Mouse (Mus musculus) CD4-positive, CD25-positive, alpha-beta regulatory T cell (primary cell): ENCODE data around the gene Cog7. TPM values are rescaled to one million over a fixed set of nuclear protein-coding genes. Genes with fewer than 3 reads are reported as not detected.

Experiments
- polyA plus RNA-seq: library from polyadenylated mRNA; unstranded; fragments of 100-300 nt; shearing (Covaris generic); gene quantifications from one replicate; pipeline ENCODE4 v1.2.1, GENCODE M21; 2017

Gene Cog7
- polyA plus RNA-seq: 15.7 TPM

GRCm38 (mm10) chr7:121981307-121981871, at the start of gene Cog7:
Cog7 (minus strand) TSS chr7:121981711.

DNA sequence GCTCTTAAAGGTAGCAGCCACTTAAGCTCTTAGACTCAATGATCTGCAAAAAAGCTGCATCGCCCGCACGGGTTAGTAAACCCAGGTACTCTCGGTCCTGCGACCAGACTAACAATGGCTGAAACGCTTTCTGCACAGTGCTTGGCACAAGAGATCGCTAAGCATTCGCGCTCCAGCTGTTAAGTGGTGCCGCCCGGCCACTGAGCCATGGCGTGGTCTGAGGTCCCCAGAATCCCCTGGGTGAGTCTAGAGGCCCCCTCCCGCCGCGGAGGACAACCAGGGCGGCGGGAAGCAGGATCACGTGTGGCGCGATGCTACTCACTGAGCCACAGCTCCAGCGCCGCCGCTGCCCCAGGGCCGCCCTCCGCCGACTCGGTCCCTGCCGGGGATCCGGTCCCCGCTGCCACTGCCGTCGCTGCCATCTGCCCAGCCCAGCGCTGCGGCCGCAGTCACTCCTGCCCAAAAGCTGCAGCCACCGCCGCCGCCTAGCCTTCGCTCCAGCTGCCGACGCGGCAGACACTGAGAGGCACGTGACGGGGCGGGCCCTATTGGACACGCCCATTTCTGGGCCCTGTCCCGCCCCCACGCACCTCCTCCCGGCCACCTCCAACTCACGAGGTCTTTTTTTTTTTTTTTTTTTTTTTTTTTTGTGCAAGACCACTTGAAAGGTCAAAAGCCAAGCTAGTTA, 39.3 kb upstream of the Cog7 start, which contains the start of gene Gga2:
Gga2 (minus strand) TSS at position 556 of the 688 bp plus-strand sequence.

DNA sequence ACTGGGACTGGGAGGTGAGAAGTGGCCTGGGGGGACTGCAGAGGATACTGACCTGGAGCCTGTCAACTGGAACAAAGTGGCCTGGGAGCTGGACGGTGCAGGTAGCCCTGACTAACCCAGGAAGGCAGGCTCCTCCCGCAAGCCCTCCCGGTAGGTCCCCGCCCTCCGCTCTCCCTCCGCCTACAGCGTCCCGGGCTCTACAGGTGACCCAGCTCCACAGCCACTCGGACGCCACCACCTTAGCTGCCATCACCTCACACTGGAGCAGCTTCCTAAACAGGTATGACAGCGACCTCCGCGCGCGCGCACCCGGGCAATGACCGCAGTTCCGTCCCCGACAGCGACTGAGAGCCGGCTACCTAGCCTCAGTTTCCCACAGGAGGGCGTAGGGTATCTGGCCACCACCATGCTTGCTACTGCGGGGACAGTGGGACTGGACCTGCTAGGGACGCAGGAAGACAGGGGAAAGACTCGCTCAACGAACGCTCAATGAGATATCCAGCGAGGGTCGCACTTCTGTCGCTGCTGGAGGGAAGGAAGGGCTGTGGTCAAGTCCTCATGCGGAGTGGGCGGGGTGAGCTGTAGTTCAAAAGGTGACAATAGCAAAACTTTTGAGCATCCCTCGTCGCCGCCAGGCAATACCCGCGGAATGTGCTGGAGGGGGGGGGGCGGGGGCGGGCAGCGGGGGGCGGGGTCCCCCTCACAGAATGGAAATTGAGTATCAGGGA, 116.5 kb downstream of the Cog7 start, which contains the start of gene Scnn1b:
Scnn1b (plus strand) TSS at position 181 of the 728 bp plus-strand sequence.

Other genes with a start within 250 kb of the Cog7 start
- gene Scnn1g, start 247.2 kb downstream of the Cog7 start, polyA plus RNA-seq: not detected
- not detected for gene Scnn1b, start 116.7 kb downstream of the Cog7 start, polyA plus RNA-seq
- gene Gga2, start 39.5 kb upstream of the Cog7 start, polyA plus RNA-seq: 11.7 TPM
- gene Ubfd1, start 85.5 kb upstream of the Cog7 start, polyA plus RNA-seq: 44.4 TPM
- 20.9 TPM for gene Ears2, start 85.6 kb upstream of the Cog7 start, polyA plus RNA-seq
- 192 TPM for gene Ndufab1, start 120.2 kb upstream of the Cog7 start, polyA plus RNA-seq
- gene Palb2, start 151.3 kb upstream of the Cog7 start, polyA plus RNA-seq: 9.3 TPM
- gene Dctn5, start 151.3 kb upstream of the Cog7 start, polyA plus RNA-seq: 136 TPM
- 3.5 TPM for gene Plk1, start 177.7 kb upstream of the Cog7 start, polyA plus RNA-seq
- gene Ern2, start 204.5 kb upstream of the Cog7 start, polyA plus RNA-seq: not detected
- not detected for gene Chp2, start 237.8 kb upstream of the Cog7 start, polyA plus RNA-seq